Mouse (Mus musculus) ES-Bruce4 (cell line): Measurements from ENCODE around the gene Map4k4.

Source experiments
- CTCF ChIP-seq: IDR thresholded peaks from one replicate; pipeline ENCODE4 v1.8.1; 2011; ENCODE audit warnings: low read depth, low read length
- EP300 ChIP-seq: IDR thresholded peaks from 2 replicates; pipeline ENCODE4 v1.6.1; 2011; ENCODE audit warnings: low read depth, low read length; ENCODE audit not compliant: insufficient read depth
- POLR2A ChIP-seq: IDR thresholded peaks from one replicate; pipeline ENCODE4 v1.8.1; 2011; ENCODE audit warnings: low read length; ENCODE audit not compliant: insufficient read depth

- TF ChIP-seq EP300, result no peak
- no peak for TF ChIP-seq CTCF
- no peak for TF ChIP-seq POLR2A
Observed at GRCm38 (mm10) chr1:39972411-39972810, 71.7 kb downstream of the Map4k4 start.
